Mouse (Mus musculus) left cerebral cortex, postnatal 14 days (tissue): Measurements from ENCODE around the gene C1qtnf7. TPM values are rescaled to one million over a fixed set of nuclear protein-coding genes. Genes with fewer than 3 reads are reported as not detected.

Experiments
- DNase-seq, 2 experiments: peaks; one replicate each; pipeline ENCODE4 v3.0.0; 2021 to 2022; ENCODE audit warnings: low spot score in 2 of 2, mixed read lengths in 1 of 2
- intact Hi-C: fragments of 180-260 bp; cut with DNase I; formaldehyde crosslinking; loops from one replicate; pipeline ENCODE4 v1.15.1; 2025
- total RNA-seq, 2 experiments: library from RNA; stranded (reverse); gene quantifications; 2 replicates each; pipeline ENCODE4 v1.2.3; 2021

C1qtnf7 gene
- total RNA-seq, 2 experiments from 2014 or later, result 1.7 to 2.4 TPM

- no peak for DNase-seq
- intact Hi-C loops, result no loop called here
These were observed 75.0 kb downstream of the C1qtnf7 start for GRCm38 (mm10) chr5:43590311-43590731.

DNA sequence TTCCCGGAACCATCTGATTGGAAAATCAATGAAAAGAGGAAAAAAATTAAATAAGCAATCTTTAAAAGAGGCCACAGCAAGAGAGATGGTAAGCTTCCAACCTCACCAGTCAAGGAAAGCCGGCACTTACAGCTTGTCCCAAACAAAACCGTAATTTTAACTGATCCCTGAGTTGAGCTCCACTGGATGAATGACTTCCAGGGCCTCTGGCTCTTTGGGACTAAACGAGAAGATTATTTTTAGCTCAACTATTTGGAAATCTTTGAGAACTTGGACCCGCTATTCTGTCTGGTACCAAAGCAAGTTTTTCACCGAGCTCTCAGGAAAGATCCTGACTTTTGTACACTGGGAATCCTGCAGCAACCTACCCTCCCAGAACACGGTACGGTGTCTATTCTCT is 86.3 kb downstream of the C1qtnf7 start:
- DNase-seq, result no peak
- intact Hi-C loops, result no loop called here

GRCm38 (mm10) chr5:43602518-43602917 is 87.2 kb downstream of the C1qtnf7 start:
- intact Hi-C loops, result no loop called here
- DNase-seq, result no peak

DNA sequence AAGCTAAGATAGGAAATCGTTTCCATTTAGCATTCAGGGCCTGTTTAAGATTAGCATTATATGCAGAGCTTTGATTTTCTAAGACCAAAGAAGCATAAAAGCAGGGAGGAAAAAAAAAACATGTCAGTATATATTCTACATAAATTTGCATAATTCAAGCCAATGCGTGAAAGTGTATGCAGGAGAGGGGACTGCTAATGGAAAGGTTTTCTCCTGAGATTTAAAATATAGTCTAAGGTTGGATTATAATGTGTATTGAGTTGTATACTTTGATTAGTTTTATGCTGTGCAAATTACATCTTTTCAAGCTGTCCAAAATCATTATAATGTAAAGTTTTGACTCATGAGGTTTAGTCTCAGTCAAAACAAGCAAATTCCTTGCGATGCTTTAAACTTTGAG is 88.2 kb downstream of the C1qtnf7 start:
- intact Hi-C loops, result no loop called here
- no peak for DNase-seq

- no peak for DNase-seq
- intact Hi-C loops, result no loop called here
These were observed 92.7 kb downstream of the C1qtnf7 start for GRCm38 (mm10) chr5:43608073-43608472.

DNA sequence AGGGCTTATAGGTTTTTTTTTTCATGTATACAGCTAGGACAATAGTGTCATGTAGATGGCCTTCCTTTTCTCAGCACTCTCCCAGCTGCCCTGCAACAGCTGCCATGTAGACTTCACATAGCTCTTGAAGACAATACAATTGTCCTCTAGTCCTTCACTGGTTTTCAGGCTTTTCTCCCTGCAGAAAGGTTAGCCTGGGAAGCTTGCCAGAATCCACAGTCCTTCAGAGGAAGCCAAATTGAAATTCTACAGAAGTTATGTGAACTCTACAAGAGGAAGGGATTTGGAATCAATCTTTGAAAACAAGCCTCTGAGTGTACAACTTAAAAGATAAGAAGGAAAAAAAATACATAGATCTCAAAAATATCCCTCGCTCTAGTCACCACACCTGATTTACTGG is 94.4 kb downstream of the C1qtnf7 start:
- intact Hi-C loops, result no loop called here
- DNase-seq, result peak in 1 of 2 experiments; percentile 20

DNA sequence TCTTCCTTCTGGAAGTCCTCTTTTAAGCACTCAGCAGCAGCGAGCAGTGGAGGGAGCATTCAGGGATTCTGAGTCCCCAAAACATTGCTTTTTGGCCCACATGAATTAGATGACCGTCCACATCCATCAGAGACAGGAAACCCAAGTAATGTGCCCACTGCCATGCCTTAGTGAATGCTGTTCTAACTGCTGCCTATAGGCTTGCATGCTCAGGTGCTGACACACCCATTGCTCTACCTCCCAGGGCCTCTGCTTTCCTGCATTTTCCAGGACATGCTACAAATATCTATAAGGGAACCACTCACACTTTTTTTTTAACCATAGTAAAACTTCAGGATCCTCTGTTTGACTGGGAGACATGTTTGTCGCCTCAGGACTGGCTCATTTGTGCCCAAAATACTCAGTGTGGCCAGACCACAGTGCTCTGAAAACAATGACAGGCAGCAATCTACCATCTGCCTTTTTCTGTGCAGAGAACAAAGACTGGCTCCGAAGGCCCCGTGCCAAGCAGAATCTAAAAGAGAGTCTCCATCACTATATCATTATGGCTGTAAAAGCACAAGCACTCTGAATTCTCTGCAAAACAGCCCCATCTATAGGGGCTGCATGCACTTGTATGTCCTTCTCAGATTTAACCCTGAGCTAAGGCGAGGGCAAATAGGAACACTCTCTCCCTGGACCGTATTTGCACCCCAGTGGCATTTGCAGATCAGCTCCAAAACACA is 106.4 kb downstream of the C1qtnf7 start:
- intact Hi-C loops, result no loop called here
- no peak for DNase-seq

DNA sequence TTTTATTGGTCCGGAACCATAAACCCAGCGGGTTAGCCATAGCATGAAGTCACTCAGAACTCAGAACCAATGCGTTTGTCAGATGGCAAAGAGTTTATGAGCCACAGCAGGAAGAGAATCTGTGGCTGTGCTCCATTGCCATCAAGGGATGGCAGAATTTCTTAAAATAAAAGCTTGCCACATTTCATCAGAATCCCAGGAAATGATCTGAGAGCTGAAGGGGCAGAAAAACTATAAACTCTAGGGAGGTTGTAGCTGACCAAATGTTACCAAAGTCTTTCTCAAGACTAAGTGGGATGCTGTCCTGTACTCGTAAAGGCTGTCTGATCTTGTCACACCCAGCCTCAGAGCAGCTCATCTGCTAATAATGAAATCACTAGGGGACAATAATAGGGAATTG is 110.1 kb downstream of the C1qtnf7 start:
- intact Hi-C loops, result no loop called here
- no peak for DNase-seq

DNA sequence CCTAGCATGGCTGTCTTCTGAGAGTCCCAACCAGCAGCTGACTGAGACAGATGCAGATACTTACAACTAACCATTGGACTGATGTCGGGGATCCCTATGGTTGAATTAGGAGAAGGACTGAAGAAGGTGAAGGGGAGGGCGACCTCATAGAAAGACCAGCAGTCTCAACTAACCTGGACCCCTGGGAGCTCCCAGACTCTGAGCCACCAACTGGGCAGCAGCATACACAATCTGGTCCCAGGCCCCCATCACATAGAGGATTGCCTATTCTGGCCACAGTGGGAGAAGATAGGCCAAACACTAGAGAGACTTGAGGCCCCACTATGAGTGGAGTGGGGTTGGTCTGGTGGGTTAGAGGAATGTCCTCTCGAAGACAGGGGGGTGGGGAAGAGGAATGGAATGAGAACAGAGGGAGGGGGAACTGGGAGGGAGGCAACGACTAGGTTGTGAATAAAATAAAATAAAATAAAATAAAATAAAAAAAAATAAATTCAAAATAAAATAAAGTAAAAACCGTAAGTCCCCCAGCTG is 118.8 kb downstream of the C1qtnf7 start:
- no peak for DNase-seq
- intact Hi-C loops, result loop anchor here (1.0 to 10.0 kb wide), 3 partner anchors 52 to 1749 kb away; no protein-coding TSS in a partner anchor

GRCm38 (mm10) chr5:43634602-43635081 is 119.3 kb downstream of the C1qtnf7 start:
- DNase-seq, result peak; percentile 55 to 88
- intact Hi-C loops, result loop anchor here (1.0 to 10.0 kb wide), 3 partner anchors 52 to 1750 kb away; no protein-coding TSS in a partner anchor

GRCm38 (mm10) chr5:43645020-43645419 is 129.7 kb downstream of the C1qtnf7 start:
- no peak for DNase-seq
- intact Hi-C loops, result no loop called here

DNA sequence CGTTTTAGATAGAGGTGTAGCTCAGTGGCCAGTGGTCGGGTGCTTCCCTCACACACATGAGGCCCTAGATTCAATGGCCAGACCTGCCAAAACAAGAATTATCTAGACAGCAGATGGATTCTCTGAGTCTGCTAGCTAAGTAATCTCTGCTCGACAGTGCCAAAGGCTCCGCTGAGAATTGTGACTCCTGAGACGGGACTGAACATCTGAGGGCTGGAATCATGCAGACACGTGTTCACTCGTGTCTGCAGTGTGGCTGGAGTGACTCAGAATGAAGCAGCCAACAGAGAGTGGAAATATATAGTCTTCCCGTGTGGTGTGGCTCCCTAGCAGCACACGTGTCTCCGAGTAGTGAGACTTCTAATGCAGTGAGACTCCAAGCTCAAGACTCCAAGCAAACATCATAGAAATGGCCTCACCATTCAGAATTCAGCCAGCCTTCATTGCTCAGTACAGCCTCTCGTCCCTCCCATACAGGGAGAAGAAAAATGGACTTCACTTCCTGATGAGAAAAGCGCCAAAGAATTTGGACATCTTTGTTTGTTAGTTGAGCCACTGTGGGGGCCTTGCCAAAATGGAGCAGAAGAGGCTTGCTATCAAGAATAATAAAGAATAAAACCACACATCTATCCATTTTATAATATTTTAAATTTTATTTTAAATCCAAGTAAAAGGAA is 131.9 kb downstream of the C1qtnf7 start:
- intact Hi-C loops, result no loop called here

DNA sequence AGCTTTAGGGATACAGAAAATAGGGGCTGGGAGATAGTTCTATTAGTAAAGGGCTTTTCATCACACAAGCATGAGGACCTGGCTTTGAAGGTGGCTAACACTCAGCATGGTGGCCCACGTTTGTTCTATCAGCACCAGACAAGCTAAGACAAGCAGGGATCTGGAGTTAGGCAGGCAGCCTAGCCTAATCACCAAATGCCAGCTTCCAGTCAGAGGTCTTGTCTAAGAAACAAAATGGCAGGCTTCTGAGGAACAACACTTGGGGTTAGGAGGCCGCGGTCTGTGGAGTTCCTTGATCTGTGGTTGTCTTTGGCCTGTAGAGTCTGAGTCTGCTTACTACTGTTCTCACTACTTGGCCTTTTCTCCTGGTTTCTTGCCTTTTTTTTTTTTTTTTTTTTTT is 146.2 kb downstream of the C1qtnf7 start:
- intact Hi-C loops, result no loop called here
- DNase-seq, result no peak

More for the DNA sequence above, 131.9 kb downstream of the C1qtnf7 start:
- DNase-seq, result peak in 1 of 2 experiments; percentile 38

- intact Hi-C loops, result no loop called here
These were observed 146.9 kb downstream of the C1qtnf7 start, which contains the start of gene Cc2d2a for GRCm38 (mm10) chr5:43661997-43662961. Gene Cc2d2a (plus strand): TSS chr5:43662346.

GRCm38 (mm10) chr5:43663531-43663930 is 148.2 kb downstream of the C1qtnf7 start:
- intact Hi-C loops, result no loop called here
- DNase-seq, result no peak

More at GRCm38 (mm10) chr5:43661997-43662961, 146.9 kb downstream of the C1qtnf7 start, which contains the start of gene Cc2d2a:
- peak; percentile 30 to 43 for DNase-seq

DNA sequence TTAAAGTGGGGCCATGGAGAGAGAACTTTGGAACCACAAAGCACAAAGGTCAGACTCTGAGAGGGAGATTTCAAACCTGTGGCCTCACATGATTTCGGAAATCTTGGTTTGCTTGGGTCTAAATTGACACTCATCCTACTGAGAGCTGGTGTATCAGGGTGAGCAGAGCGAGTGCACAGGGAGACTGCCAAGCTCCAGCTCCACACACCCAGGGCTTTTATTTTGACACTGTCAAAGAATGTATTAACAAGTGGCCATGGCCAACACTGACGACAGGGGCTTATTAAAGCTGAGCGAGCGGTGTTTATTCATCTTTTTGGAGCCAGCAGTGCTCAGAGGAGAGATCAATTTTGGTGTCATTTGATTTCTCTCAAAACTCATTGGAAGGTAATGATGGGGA is 149.8 kb downstream of the C1qtnf7 start:
- DNase-seq, result no peak

More for the DNA sequence above, 149.8 kb downstream of the C1qtnf7 start:
- intact Hi-C loops, result no loop called here
